Mouse (Mus musculus): ENCODE results near the gene Prkrip1. TPM values are rescaled to one million over a fixed set of nuclear protein-coding genes. Genes with fewer than 3 reads are reported as not detected.

Gene Prkrip1
- polyA plus RNA-seq, 1 experiment from 2014 or later = 58.5 TPM

Other genes with a start within 250 kb of the Prkrip1 start
- gene Ssc4d, start 224.4 kb downstream of the Prkrip1 start, polyA plus RNA-seq (2015; fragmentation: Nextera tagmentation; extraction: Ambion mirVana) = 0.87 and 1.2 TPM in 2 replicates
- gene Zp3, start 218.9 kb downstream of the Prkrip1 start, polyA plus RNA-seq (2015; fragmentation: Nextera tagmentation; extraction: Ambion mirVana) = not detected in 2 replicates
- 26.6 and 27.6 TPM in 2 replicates for gene Dtx2, start 204.2 kb downstream of the Prkrip1 start, polyA plus RNA-seq (2015; fragmentation: Nextera tagmentation; extraction: Ambion mirVana)
- gene Upk3b, start 160.5 kb downstream of the Prkrip1 start, polyA plus RNA-seq (2015; fragmentation: Nextera tagmentation; extraction: Ambion mirVana) = not detected in 2 replicates
- not detected in 2 replicates for gene Upk3bl, start 144.5 kb downstream of the Prkrip1 start, polyA plus RNA-seq (2015; fragmentation: Nextera tagmentation; extraction: Ambion mirVana)
- gene Rasa4, start 115.0 kb downstream of the Prkrip1 start, polyA plus RNA-seq (2015; fragmentation: Nextera tagmentation; extraction: Ambion mirVana) = 6.0 and 6.3 TPM in 2 replicates
- gene Polr2j, start 82.3 kb downstream of the Prkrip1 start, polyA plus RNA-seq (2015; fragmentation: Nextera tagmentation; extraction: Ambion mirVana) = 230 and 234 TPM in 2 replicates
- gene Lrwd1, start 62.9 kb downstream of the Prkrip1 start, polyA plus RNA-seq (2015; fragmentation: Nextera tagmentation; extraction: Ambion mirVana) = 36.8 and 36.9 TPM in 2 replicates
- 18.4 and 19.5 TPM in 2 replicates for gene Alkbh4, start 62.8 kb downstream of the Prkrip1 start, polyA plus RNA-seq (2015; fragmentation: Nextera tagmentation; extraction: Ambion mirVana)
- 35.0 and 39.1 TPM in 2 replicates for gene Orai2, start 28.2 kb downstream of the Prkrip1 start, polyA plus RNA-seq (2015; fragmentation: Nextera tagmentation; extraction: Ambion mirVana)
- gene Sh2b2, start 47.6 kb upstream of the Prkrip1 start, polyA plus RNA-seq (2015; fragmentation: Nextera tagmentation; extraction: Ambion mirVana) = 29.0 and 30.0 TPM in 2 replicates

Measured in forebrain, embryonic 15.5 days (tissue).